Mouse (Mus musculus) cerebellum, postnatal 4 days (tissue): ENCODE results near the gene Slc16a10.

ENCODE experiments used
- DNase-seq, 2 experiments: peaks; one replicate each; pipeline ENCODE4 v3.0.0; 2022; ENCODE audit warnings: low spot score in 2 of 2, mixed read lengths in 1 of 2

Slc16a10 gene

GRCm38 (mm10) chr10:40149584-40150145, 7.6 kb upstream of the Slc16a10 start:
- DNase-seq: no peak

GRCm38 (mm10) chr10:40147325-40148059, 5.4 kb upstream of the Slc16a10 start:
- no peak for DNase-seq

- no peak for DNase-seq
Measured at GRCm38 (mm10) chr10:40146451-40146850, 4.4 kb upstream of the Slc16a10 start.

- no peak for DNase-seq
Measured at GRCm38 (mm10) chr10:40144815-40145214, 2.8 kb upstream of the Slc16a10 start.

GRCm38 (mm10) chr10:40141016-40141851, 824 bp downstream of the Slc16a10 start:
- DNase-seq: no peak

- no peak for DNase-seq
Measured at GRCm38 (mm10) chr10:40139646-40140045, 2.4 kb downstream of the Slc16a10 start.

- no peak for DNase-seq
Measured at GRCm38 (mm10) chr10:40135807-40136778, 6.0 kb downstream of the Slc16a10 start.

- DNase-seq: no peak
Measured at GRCm38 (mm10) chr10:40134906-40135305, 7.2 kb downstream of the Slc16a10 start.

- DNase-seq: no peak
Measured at GRCm38 (mm10) chr10:40133636-40134035, 8.4 kb downstream of the Slc16a10 start.

- no peak for DNase-seq
Measured at GRCm38 (mm10) chr10:40131690-40132418, 10.2 kb downstream of the Slc16a10 start.

GRCm38 (mm10) chr10:40130126-40130525, 11.9 kb downstream of the Slc16a10 start:
- no peak for DNase-seq

- DNase-seq: no peak
Measured at GRCm38 (mm10) chr10:40129134-40129533, 12.9 kb downstream of the Slc16a10 start.

- no peak for DNase-seq
Measured at GRCm38 (mm10) chr10:40128497-40128896, 13.6 kb downstream of the Slc16a10 start.

GRCm38 (mm10) chr10:40125200-40125599, 16.9 kb downstream of the Slc16a10 start:
- DNase-seq: no peak

- no peak for DNase-seq
Measured at GRCm38 (mm10) chr10:40124570-40124969, 17.5 kb downstream of the Slc16a10 start.

- DNase-seq: no peak
Measured at GRCm38 (mm10) chr10:40124096-40124495, 18.0 kb downstream of the Slc16a10 start.

- DNase-seq: no peak
Measured at GRCm38 (mm10) chr10:40119466-40119865, 22.6 kb downstream of the Slc16a10 start.

GRCm38 (mm10) chr10:40118743-40119387, 23.2 kb downstream of the Slc16a10 start:
- DNase-seq: no peak

- DNase-seq: no peak
Measured at GRCm38 (mm10) chr10:40113517-40114085, 28.5 kb downstream of the Slc16a10 start.

- no peak for DNase-seq
Measured at GRCm38 (mm10) chr10:40112256-40112655, 29.8 kb downstream of the Slc16a10 start.
